Mouse (Mus musculus) layer of hippocampus, postnatal 10 days (tissue): ENCODE results near the gene Ptpro. TPM values are rescaled to one million over a fixed set of nuclear protein-coding genes. Genes with fewer than 3 reads are reported as not detected.

Experiments used
- DNase-seq, 2 experiments: peaks; one replicate each; pipeline ENCODE4 v3.0.0; 2021; ENCODE audit warnings: low spot score in 2 of 2
- total RNA-seq, 2 experiments: library from RNA; stranded (reverse); gene quantifications; 2 replicates each; pipeline ENCODE4 v1.2.3; 2021

The Ptpro gene
- total RNA-seq, 2 experiments from 2014 or later, result 85.8 to 94.2 TPM

DNA sequence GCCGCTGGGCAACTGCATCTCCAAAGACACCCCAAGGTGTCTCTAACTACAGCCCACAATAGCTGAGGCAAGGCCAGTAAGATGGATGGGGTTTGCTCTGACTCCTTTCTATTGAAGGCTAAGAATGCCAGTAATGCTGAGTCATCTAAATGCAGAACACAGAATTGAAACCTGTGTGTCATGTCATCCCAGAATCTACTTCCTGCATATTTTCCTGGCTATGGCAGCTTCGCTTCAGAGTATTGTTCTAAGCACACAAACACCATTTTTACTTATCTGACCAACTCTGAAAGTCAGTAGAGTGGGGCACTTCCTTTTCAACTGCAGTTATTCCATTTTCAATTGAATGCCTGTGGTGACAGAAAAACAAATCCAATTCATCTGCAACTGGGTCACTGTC lies 40.3 kb downstream of the Ptpro start:
- no peak for DNase-seq

DNA sequence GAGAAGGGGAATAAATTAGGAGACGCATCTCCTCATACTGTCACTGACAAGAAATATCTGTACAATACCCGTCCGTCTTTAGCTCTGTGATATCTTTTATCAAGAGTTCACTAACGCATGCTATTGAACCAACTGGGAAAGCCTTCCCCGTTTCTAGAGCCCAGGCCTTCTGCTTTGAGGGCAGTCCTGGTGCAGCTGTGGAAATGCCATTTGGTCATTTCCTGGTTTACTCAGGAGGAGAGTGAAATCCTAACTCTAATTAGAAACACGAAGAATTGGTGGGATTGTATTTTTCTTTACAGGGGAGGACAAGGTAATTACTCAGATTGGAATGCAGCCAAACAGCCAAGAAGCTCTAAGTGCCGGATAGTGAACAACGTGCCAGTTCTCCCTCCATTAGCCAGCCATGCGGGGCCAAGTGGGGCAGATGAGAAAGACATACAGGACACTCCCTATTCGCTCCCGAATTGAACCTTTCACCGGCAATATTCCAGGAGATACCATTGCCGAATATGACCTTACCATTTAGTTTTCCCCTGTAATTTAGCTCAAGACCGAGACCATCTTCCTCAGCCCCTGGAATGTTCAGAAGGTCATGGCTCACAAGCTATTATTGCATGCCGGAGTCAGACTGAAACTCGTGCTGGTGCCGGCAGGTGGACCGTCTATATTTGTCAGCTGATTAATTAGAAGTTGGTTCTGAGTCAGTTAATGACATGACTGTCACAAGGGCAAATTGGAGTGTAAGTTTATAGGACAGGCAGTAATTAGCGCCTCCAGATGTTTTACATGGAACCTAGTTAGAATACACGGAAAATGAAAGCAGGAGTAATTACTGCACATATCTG lies 43.1 kb downstream of the Ptpro start:
- DNase-seq, result no peak

DNA sequence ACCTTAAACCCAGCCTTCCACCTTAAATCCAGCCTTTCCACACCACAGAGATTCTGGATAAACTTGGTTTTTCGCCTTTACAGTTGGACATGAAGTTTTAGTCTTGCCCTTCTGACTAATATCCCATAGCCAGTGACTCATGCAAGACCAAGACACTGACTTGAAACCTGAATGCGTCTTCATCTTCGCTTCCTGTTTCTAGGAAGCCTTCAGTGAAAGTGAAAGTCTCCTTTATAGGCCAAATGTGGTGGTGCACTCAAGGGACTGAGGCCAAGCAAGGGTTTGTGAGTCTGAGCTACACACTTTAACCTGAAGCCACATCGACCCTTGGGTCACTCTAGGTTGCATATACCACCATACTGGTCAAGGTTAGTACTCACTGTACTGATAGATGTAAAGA lies 50.4 kb downstream of the Ptpro start:
- no peak for DNase-seq

DNA sequence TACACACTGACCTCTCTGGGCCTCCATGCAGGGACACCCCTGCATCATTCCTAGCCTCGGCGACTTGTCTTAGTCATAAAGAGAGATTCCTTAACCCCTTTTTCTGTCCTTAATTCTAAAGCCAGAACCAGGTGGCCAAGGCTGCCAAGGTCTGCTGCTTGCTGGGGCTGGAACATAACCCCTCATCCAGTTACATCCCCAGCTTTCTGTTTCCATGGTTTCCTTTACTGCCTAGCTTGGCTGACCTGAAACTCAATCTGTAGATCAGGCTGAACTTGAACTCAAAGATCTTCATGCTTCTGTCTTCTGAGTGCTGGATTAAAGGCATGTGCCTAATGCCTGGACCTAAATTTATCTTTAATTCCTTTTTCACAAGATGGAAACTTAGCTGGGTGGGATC lies 51.7 kb downstream of the Ptpro start:
- DNase-seq, result no peak

DNA sequence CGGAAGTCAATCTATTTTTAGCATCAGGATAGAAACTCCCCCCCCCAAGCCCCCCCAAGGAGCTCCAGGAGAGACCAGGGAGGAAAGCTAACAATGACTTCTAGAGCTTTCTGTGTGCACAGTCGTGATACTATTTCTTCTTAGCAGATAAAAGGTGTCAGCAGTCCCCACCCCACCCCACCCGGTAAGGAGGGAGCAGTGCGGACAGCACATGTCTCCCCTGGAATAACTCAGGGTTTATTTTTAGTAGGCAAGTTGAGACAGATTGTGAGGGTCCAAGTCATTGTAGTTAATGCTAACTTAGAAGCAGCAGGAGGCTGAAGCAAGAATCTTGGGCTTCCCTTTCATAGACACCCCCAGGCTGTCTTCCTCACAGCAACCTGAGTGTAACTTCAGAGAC lies 63.1 kb downstream of the Ptpro start:
- no peak for DNase-seq

DNA sequence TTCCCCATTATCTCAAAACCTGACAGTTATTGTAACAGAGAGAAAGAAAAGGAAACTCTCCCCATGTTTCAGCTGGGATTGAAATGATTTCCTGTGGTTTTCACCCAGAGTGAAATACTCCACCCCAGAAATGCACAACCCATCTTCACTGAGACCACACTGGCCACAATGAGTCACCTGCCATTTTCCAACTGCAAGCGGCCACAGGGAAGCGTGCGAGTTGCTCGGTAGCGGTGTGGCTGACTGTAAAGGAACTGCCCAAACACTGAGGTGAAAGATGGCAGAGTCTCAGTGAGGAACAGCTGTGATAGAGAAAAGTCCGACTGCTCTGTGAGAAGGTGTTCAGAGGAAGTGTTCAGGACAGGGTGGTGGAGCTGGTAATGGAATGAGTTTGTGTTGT lies 64.2 kb downstream of the Ptpro start:
- no peak for DNase-seq

DNA sequence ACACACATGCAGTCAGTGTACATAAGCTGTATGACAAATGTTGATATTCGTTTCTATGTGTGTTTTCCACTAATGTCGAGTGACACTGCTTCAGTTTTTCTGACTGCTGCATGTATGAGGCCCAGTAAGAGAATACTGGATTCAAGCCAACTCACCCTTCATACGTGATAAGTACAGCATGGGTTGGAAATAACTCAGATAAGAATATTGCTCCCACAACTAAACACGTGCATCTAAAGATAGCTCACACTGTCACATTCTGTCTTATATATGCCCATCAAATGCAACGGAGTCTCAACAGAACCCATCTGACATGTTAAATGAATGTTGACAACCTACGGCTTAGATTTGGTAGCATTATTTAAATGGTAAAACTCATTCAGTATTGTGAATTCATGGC lies 65.4 kb downstream of the Ptpro start:
- DNase-seq, result no peak

DNA sequence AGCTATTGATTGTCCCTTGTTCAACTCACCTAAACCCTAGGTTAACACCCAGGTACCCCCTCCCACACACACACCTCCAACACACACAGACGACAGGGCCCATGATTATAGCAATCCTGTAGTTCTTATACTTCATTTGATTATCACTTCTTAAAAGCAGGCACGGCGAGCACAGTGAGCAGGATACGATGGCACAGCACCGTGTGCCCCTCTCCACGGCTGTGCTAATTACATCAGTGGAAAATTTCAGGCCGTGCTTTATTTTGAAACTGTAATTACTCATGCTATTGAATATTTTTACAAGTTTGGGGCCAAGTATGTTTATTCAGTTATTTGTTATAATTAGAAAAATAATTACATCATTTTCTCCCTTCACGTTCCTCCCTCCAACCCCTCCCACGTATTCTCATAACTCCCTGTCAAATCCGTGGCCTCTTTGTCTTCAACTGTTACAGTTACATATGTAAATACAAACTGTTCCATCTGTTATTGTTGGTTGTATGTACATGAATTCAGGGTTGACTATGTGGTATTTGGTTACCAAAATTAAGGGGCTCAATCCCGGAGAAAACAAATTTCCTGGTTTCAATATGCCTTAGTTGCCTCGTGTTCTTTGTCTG lies 66.2 kb downstream of the Ptpro start:
- DNase-seq, result no peak

DNA sequence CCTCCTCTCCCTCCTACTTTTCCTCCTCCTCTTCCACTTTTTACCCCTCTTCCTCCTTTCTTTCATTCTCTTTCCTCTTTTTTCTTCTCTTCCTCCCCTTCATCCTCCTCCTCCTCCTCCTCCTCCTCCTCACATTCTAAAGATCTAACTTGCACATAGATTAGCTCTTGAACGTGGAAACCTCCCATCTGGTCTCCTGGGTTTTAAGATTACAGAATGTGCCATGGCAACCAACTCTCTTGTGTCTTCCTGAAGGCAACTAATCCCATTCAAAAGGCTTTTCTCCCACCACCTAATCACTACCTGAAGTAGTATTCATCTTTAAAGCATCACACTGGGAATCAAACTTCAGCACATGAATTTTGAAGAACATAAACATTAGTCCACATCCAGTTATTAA lies 67.5 kb downstream of the Ptpro start:
- DNase-seq, result no peak

DNA sequence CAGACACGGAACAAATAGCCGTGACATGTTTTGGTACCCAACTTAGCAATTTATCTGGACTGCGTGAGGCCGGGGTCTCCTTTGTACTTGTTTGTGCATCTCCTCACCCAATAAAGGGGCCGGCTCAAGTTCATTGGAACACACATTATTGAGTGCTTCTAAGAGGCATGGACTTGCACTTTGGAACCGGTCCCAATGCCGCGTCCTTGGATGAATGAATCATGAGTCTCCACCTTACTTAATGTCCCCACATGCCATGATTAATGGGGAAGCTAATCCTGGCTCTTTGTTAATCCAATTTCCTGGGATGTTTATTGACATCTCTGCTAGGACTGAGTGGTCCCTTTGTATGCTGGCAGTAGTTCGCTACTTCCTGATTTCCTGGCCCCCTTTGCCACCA lies 75.6 kb downstream of the Ptpro start:
- no peak for DNase-seq

DNA sequence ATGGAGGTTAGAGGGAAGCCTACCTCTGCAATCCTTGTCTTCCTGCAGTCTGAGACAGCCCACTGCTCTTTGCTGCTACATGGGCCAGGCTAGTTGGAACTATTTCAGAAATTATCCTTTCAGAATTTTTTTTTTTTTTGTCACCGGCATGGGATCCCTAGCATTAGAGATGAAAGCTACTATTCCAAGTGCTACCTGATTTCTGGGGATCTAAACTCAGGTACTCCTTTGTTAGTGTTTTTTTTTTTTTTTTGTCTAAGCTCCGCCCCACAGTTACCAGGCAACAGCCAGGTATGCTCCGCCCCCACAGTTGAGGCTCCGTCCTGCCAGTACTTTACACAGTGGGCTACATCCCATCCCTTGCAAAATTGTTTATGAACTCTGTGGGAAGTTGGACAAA lies 76.1 kb downstream of the Ptpro start:
- DNase-seq, result no peak

DNA sequence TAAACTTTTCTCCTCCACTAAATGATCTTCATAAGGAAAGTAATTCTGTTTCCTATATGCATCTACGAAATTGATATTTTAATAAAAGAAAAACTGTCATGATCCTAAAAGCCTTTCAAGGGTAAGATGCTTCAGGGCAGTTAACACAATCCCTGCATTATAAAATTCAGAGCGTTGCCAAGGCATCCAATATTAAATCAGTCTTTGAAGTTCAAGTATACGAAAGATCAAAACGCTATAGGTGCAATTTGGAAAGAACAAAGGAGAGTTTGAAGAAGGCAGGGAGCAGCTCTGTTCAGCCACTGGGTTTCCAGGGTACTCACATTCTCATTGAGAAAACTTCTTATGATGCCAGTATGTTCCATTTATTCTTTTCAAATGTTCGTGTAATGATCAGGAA lies 78.7 kb downstream of the Ptpro start:
- DNase-seq, result no peak

DNA sequence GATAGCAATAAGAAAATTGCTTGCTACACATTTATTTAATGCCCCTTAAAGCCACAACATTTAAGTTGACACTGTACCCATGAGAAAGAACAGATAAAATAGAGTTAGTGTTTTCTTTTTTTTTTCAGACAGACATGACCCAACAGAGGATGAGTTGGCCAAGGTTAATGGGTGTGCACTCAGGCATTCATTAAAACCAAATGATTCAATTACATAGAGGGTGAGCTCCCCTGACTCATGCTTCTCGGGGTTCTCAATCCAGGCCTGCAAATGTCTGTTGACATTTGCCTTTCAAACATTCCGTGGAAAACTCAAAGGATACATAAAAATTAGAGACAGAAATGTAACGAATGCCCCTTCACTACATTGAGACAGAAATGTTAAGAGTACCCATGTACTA lies 79.7 kb downstream of the Ptpro start:
- no peak for DNase-seq

DNA sequence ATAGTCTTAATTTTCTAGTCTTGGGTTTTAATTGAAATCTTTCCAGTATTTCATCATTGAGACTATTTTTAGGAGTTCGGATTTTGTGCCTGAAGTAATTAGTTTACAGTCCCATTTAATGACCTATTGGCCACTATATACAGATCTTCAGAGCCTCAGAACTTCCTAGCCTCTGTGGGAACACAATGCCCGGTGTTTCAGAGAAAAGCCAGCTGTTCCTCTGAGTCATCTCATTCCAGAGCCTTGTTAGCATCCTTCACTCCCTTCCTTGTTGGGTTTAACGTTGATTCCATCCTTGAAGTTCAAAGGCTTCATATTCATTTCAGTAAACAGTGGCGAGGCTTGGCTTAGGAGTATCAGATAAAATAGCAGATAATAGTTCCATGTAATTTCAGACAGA lies 87.0 kb downstream of the Ptpro start:
- DNase-seq, result no peak

DNA sequence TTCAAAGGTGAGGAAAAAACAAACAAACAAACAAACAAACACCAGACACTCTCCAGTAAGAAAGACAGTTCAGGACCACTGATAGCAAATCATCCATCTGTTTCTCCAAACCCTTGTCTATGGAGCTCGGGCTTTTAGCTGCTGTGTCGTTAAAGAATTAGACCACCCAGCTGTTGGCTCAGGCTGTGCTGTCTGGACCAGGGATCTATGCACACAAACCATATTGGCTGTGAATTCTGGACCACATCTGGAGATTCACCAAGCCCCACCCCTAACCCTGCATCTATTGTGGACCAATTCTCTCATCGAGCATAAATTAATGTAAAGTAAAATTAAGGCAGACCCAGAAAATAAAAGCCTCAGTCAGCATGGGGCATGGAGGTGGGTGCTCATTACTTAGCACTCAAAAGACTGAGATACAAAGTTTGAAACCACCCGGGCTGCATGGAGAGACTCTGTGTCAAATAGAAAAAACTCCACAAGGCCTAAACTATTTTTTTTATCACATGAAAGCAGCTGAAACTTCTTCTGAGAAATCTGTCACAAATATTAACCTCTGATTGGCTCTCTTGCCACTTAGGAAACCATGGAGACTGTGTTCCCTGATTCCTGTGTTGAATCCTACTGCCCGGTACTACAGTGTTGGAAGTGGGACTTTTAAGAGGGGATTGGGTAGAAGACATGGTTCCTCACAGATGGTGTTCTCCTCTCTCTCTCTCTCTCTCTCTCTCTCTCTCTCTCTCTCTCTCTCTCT lies 91.7 kb downstream of the Ptpro start:
- no peak for DNase-seq

DNA sequence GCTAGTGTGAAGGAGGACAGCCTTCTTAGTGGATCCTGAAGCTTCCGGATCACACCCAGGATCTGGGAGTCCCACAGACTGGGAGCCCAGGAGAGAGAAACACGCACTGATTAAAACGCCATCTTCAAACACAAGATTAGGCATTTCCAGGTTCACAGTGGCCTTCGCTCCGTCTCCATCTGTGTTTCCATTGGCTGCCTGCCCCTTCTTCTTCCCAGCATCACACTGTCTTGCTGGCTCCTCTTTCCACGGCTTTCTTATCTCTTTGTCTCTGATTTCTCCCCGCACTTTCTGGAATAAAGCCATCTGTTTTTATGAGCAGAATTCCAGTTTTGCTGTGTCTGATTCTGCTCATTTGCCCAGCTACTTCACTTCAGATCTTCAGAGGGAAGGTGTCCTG lies 108.0 kb downstream of the Ptpro start:
- no peak for DNase-seq

DNA sequence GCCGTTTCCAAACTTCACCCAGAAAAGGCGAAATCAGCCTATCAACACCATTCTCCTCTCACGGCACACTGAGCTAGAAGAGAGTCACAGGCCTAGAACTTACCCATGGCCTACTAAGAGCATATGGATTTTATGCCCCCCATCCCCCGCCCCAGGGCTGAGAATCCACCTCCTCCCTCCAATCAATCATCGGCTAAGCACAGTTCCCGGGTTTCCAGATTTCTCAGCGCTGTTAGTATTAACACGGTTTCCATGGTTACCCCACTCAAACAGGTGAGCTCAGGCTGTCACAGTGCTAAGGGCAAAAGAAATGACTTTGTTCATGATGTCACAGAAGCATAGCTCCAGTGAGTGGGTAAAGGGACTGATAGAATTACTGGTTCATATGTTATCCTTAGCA lies 110.1 kb downstream of the Ptpro start:
- no peak for DNase-seq

DNA sequence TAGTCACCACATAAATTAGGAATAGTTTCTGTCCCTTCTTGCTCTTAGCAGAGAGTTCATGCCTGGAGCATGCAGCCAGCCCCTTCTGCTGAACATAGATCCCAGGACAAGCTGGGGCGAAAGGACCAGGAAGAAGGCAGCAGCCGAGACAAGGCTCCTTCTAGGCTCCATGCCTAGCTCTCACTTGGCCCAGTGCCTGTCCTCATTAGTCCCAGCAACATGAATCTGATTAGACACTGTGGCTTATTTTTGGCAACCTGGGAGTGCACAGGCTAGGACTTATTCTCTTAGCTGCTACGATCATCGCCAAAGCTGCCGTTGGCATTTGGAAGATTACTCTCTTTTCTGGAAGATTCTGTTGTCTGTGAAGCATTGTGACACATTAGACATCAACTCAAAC lies 112.6 kb downstream of the Ptpro start:
- DNase-seq, result peak; percentile 80 to 82

DNA sequence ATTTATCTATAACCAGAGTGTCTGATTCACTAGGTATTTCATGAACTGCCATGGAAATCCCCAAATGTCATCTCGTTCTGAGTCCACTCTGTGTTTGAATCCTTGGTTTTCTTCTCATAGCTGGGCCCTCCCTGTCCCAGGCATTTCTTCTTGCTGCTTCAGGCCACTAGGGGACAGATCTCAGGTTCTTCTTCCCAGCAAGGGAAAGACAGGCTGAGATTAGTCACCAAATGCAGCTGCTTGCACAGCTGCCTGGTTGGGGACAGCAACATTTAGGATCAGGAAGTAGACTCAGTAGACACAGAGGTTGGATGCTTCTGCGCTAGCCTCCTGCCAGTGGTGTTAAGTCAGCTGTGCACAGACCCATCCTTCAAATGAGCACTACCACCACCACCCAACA lies 113.5 kb downstream of the Ptpro start:
- DNase-seq, result no peak

DNA sequence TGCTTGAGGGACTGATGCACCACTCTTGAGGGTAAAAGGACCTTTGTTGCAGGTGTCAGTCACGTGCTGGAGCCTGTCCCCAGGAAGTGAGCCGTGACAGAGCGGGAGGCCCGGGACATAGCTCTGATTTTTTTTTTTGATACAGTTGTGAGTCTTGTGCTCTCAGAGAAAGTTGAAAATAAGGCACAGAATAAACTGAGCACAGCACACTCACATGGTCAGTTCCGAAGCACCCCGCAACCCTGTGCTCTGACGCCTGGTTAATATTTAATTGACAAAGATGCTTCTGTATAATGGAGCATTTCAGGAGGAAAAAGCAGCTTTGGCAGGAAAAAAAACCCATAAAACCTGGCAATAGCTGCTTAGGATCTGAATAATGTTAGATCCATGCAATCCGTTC lies 118.6 kb downstream of the Ptpro start:
- DNase-seq, result no peak

DNA sequence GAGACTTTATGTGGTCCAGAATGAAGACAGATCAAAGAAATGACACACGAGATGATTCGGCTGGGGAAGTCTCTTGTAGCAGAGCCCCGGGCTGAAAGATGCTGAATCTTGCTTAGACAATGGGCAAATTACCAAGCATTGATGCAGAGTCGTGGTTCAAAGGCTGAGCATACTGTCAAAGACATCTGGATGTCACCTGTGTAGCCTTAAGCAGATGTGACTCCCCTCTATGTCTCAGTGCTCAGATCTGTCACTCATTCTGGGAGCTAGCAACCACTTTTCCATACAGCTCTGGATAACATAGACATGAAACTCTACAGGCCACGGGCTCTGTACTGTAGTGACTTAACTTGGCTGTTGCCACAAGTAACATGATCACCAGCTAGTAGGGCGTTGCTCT lies 119.3 kb downstream of the Ptpro start:
- DNase-seq, result no peak

DNA sequence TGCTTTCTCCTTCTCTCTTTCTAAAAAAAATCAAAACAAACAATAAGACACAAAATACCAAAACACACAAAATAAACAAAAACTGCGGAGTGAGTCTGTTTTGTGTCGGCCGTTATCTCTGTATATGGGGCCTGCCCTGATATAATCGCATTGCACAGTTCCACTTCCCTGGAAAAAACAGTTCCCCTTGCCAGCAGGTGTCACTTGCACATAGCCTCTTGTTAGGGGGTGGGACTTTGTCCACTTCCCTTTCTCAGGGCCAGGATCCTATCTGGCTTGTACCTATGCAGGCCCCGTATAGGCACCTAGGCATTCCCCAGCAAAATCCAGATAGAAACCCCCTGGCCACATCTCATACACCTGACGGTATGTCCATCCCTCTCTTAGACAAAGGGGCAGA lies 121.8 kb downstream of the Ptpro start:
- no peak for DNase-seq
